Mouse (Mus musculus) Muller cell, postnatal 12 days (primary cell): ENCODE measurements around the gene Cyp2d12.
"Not testable (repeated sequence)": the region's sequence is repeated elsewhere in the genome, so short reads cannot be mapped to it uniquely, and the experiment has no call there.

Experiments used
- DNase-seq: peaks from one replicate; pipeline ENCODE4 v3.0.0-alpha.2; 2015; ENCODE audit errors: inconsistent ontology term

The Cyp2d12 gene

DNA sequence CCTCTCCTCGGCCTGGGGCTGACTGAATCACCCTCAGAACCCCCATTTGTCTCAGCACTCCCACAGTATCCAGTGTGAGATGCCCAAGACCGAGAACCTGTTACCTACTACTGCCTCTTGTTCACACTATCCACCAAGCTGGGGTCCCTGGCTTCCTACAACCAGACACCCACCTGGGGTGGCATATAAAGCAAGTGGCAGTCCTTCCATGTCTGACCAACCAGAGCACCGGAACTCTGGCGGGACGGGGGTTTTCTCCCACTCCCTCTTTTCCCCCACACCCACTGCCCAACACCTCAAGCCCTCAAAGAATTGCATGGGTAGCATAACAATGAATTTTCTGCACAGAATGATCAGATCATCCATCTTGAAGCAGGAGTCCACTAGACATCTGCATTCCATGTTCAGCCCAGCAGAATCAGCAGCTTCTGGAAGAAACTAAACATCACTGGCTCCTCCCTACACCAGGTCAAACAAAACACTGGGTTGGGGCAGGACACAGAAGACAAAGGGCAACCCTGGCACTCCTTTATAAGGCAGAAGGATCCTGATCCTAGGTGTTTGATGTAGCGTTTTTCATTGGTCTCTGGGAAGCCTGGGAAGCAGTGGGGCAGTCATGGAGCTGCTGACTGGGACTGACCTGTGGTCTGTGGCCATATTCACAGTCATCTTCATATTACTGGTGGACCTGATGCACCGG, at the start of gene Cyp2d12:
TSS of gene Cyp2d12 (plus strand) at position 542 of the 700 bp plus-strand sequence.
- DNase-seq: no peak

DNA sequence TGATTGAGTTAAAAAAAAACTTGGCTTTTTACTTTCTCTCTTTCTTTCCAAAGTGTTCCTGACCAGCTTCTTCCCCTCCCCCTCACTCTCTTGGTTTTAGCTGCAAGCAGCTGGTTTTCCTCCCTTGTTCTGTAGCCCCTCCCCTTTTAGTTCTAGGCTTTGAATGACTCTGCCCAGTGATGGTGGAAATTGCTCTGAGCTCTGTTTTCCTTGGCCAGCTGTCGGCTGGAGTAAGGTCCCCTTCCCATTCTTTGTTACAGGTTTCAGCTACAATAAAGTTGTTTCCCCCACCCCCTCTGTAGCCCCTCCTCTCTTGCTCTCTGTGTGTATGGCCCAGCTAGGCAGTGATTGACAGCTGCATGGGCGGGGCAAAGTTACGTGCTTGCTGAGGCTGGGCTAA, 47.9 kb upstream of the Cyp2d12 start:
- DNase-seq: no peak

DNA sequence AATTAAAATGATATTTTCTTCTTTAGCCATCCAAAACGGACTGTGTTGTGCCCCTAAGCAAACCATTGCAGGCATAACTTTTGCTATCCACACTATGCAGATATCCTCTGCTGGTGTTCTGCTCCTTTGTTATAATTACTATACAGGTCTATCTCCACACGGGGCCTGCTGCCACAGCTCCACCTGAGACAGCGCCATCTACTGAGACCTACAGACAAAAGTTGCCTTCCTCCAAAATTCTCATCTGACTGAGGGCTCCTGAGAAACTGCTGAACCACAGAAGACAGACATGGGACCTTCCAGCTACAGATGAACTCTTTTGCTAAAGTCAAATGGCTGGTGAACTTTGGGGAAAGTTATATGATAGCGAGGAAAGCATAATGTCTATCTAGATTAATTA, 47.1 kb upstream of the Cyp2d12 start:
- DNase-seq: not testable (repeated sequence)

DNA sequence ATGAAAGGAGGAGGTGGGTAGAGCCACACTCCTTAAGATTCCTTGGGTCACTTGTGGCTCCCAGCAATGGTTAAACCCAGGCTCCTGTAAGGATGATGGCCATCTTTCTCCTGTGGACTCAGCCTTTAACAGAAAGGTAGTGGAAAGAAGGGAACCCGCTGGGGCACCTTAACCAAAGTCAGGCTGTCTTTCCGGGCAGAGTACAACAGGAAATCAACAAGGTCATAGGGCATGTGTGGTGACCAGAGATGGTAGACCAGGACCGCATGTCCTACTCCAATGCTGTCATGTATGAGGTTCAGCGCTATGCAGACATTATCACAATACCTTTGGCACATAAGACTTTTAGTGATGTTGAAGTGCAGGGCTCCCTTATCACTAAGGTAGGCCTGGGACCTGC, 45.4 kb upstream of the Cyp2d12 start:
- DNase-seq: not testable (repeated sequence)

DNA sequence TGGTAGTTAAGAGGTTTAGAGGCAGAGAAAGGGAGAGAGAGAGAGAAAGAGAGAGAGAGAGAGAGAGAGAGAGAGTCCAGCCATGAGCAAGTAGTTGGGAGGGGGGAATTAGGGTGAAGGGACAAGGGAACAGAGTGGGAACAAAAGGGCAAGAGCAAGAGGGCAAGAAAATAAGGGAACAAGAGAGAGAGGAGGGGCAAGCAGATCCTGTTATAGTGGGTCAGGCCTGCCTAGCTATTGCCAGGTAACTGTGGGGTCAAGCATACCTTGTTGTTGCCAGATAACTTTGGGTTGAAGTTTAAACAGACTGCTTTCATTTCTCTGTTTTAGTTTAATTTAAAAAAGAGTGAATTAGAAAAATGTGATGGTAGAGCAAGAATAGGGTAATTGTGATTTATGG, 44.4 kb upstream of the Cyp2d12 start:
- DNase-seq: not testable (repeated sequence)

DNA sequence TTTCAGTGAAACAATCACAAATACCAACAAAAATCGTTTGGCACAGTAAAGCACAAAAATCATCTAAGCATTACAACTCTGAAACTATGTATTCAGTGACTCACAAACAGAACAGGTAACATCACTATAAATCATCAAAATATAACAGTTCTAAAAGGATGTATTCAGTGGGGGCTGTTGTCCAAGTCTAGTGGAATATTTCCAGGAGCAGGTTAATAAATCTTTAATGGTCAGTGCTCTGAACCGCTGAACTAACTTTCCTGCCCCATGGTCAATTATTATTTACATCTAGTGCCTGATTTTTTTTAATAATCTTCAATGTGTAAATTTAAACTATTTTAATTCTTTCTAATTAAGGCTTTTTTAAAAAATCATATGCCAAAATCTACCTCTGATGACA, 42.8 kb upstream of the Cyp2d12 start:
- not testable (repeated sequence) for DNase-seq

DNA sequence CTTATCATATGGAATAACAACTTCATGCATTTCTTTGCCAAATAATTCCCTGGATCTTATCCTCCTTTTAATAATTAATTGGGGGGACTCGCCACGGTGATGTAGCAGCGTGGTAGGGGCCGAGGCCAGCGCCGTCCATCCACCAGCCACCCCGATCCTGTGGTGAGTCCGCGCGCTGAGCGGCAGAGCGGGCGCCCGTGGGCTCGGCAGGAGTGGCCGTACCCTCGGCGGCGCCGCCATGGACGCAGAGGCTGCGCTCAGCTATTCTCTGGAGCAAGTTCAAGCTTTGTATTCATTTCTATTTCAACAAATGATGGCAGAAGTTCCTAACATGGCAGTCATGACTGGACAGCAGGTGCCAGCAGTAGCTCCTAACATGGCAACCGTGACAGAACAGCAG, 38.7 kb upstream of the Cyp2d12 start:
- DNase-seq: not testable (repeated sequence)

DNA sequence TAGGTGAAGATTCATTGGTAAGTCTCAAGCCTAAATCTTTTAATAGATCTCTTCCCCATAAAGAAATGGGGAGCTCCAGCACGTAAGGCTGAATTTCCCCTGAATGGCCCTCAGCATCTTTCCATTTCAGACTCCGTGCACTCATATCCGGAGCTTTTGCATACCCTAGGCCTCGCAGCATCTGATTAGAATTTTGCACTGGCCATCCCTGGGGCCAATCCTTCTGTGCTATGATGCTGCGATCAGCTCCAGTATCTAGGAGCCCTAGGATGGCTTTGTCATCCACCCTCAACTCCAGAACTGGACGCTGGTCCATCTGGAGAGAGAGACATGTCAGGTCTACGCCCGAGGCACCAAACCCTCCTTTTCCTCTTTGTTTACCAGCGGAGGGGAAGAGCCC, 27.5 kb upstream of the Cyp2d12 start:
- DNase-seq: not testable (repeated sequence)

DNA sequence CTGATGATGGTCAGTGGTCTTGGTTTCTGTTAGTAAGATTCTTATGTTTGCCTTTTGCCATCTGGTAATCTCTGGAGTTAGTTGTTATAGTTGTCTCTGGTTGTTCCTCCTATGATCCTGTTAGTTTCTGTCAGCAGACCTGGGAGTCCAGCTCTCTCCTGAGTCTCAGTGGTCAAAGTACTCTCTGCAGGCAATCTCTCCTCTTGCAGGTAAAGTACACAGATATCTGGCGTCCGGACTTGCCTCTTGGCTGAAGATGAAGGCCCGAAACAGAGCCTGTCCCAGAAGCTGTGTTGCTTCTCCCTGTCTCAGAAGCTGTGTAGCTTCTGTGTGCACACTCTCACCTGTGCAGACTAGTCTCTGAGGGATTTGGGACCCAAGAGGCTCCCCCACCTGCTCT, 22.2 kb upstream of the Cyp2d12 start:
- DNase-seq: not testable (repeated sequence)

DNA sequence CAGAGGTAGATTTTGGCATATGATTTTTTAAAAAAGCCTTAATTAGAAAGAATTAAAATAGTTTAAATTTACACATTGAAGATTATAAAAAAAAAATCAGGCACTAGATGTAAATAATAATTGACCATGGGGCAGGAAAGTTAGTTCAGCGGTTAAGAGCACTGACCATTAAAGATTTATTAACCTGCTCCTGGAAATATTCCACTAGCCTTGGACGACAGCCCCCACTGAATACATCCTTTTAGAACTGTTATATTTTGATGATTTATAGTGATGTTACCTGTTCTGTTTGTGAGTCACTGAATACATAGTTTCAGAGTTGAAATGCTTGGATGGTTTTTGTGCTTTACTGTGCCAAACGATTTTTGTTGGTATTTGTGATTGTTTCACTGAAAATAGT, 11.9 kb upstream of the Cyp2d12 start:
- DNase-seq: not testable (repeated sequence)

DNA sequence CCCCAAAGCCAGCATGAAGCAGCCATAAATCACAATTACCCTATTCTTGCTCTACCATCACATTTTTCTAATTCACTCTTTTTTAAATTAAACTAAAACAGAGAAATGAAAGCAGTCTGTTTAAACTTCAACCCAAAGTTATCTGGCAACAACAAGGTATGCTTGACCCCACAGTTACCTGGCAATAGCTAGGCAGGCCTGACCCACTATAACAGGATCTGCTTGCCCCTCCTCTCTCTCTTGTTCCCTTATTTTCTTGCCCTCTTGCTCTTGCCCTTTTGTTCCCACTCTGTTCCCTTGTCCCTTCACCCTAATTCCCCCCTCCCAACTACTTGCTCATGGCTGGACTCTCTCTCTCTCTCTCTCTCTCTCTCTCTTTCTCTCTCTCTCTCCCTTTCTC, 10.3 kb upstream of the Cyp2d12 start:
- not testable (repeated sequence) for DNase-seq

DNA sequence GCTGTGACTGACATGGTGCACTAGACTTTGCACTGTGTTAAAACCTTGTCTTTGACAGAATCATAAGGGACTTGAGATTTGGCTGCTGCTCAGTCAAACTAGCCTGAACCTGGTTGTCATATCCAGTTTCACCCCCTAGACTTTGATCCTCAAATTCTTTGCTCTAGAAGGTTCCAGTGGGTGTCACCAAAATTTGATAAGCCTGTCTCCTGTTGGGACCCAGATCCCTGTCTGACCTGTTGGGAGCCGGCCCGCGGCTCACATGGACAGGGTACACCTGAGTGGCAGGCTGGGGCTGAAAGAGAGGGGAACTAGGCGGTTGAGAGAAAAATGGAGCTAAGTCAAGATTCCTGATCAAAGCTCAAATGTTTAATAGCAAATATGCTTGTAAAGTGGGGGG, 7.1 kb upstream of the Cyp2d12 start:
- not testable (repeated sequence) for DNase-seq

DNA sequence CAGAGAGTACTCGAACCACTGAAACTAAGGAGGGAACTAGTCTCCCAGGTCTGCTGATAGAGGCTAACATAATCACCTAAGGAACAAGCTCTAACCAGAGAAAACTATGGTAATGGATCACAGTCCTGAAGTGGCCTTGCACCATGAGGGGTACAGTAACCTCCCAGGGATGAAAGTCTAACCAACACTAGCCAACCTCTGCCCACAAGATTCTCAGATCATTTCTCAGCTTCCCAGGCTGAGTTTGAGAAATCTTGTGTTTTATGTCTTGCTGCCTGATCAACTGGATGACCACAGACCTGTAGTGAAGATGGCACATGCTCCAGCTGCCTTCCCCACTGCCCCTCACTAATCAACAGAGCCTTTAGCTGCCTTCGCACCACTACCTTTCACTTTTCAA, 1.7 kb upstream of the Cyp2d12 start:
- not testable (repeated sequence) for DNase-seq

DNA sequence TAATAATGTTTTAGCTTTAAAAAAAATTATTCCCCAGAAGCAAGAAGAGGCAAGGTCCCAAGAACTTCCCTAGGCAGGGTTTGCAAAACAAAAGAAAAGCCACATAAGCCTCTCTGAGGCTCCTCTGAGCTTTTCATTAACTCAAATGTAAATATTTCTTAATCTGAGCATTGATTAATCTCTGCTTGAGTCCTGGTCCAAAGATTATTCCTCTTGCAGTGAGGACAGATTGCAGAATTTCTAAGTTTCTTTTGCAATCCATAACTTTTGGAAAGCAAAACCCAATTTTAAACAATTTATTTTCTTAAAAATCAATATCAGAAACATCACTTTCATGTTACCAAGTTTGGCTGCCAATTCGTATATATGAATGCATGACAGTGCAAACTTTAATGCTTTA, 18.0 kb downstream of the Cyp2d12 start:
- no peak for DNase-seq

DNA sequence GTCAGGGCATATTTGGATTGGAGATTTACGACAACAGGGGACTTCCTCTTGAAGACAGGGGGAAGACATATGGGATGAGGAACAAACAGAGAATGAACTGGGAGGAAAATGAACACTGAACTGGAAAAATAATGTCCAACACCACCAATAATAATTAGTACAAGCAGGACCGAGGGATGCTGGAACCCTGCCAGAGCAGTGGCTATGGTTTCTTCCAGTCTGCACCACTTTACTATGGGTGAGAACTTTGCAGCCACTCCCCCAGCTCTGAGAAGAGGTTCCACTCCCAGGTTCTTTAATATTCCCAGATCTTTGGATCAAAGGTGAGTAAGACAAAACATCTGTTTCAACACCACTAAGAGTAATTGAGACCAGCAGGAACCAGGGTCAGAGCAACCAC, 24.2 kb downstream of the Cyp2d12 start:
- no peak for DNase-seq

DNA sequence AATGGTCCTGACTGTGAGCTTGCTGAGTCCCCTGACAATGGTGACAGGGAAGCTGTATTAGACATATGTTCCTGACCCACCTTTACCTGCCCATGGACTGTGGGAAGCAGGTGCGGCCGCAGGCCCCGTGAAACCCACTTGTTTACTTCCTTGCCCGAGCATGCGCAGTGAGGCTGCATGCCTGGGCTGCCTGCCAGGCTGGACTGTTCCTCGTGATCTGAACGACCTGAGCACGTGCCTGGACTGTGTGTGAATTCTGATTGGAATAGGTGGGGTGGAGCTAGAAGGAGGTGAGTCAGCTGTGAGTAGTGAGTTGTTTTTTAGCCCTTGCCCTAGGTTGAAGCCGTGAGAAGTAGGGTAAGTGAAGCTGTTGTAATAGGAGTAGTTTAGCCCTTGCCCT, 27.7 kb downstream of the Cyp2d12 start:
- DNase-seq: no peak
